Mouse (Mus musculus): Measurements from ENCODE around the gene St6galnac3.

DNA sequence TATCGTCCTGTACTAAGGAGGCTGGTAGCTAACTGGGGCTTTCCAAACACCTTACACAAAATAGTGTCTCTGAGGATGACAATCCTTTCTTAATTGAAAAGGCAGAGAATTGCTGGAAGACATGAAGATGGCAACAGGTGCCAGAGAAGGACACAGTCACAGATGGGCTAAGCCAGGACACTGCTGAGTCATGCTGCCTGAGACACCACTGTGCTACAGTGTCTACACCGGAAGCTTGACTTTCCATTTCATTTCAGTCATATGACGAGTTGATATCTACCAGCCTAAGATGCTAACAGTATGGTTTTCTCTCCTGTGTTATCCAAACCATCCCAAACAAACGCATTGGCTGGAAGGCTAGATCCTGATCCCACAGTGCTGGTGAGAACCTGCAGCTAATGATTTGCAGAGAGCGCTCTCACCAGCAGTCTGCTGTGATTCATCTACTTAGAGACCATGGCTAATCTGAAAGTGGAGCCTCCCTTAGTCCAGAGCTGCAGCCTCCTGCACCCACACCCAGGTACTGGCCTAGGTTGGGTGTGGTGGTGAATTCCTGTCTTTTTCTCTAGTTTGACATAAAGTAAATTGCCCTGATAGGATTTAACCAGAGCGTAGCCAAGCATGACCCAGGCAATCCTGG, 433.4 kb downstream of the St6galnac3 start:
- no peak for TF ChIP-seq POLR2A (IDR thresholded peaks at IDR 0.05; ENCODE audit: borderline replicate concordance, low read depth, low read length)
- TF ChIP-seq CTCF (IDR thresholded peaks at IDR 0.05; ENCODE audit: low read depth, low read length): no peak
